Mouse (Mus musculus) cerebellum, adult 11-12 months (tissue): ENCODE data around the gene Slc6a16.

Source experiments
- DNase-seq: peaks from one replicate; pipeline ENCODE4 v3.0.0; 2022

The Slc6a16 gene

GRCm38 (mm10) chr7:45240633-45241388 lies at the start of gene Slc6a16:
Gene Slc6a16 (plus strand): TSS chr7:45241085.
- no peak for DNase-seq

GRCm38 (mm10) chr7:45191161-45191560 lies 49.7 kb upstream of the Slc6a16 start:
- DNase-seq = no peak

- DNase-seq = peak; percentile 92
Measured at GRCm38 (mm10) chr7:45191803-45192363, 49.0 kb upstream of the Slc6a16 start.

- peak; percentile 70 for DNase-seq
Measured at GRCm38 (mm10) chr7:45192585-45193310, 48.1 kb upstream of the Slc6a16 start.

GRCm38 (mm10) chr7:45193406-45193805 lies 47.5 kb upstream of the Slc6a16 start:
- DNase-seq = peak; percentile 82

- DNase-seq = peak; percentile 81
Measured at GRCm38 (mm10) chr7:45193871-45194785, 46.8 kb upstream of the Slc6a16 start.

- DNase-seq = peak; percentile 78
Measured at GRCm38 (mm10) chr7:45195341-45196175, 45.3 kb upstream of the Slc6a16 start.

GRCm38 (mm10) chr7:45196176-45196535 lies 44.7 kb upstream of the Slc6a16 start:
- peak; percentile 54 for DNase-seq

- peak; percentile 51 for DNase-seq
Measured at GRCm38 (mm10) chr7:45196994-45197393, 43.9 kb upstream of the Slc6a16 start.

- DNase-seq = peak; percentile 92
Measured at GRCm38 (mm10) chr7:45198435-45198834, 42.5 kb upstream of the Slc6a16 start.

- DNase-seq = peak; percentile 55
Measured at GRCm38 (mm10) chr7:45198961-45199360, 41.9 kb upstream of the Slc6a16 start.

GRCm38 (mm10) chr7:45202654-45203053 lies 38.2 kb upstream of the Slc6a16 start:
- DNase-seq = no peak

GRCm38 (mm10) chr7:45204380-45205143 lies 36.3 kb upstream of the Slc6a16 start, which contains the start of gene Ccdc155:
Gene Ccdc155 (minus strand): TSS chr7:45204892.
- peak; percentile 97 for DNase-seq

- DNase-seq = no peak
Measured at GRCm38 (mm10) chr7:45208260-45208659, 32.6 kb upstream of the Slc6a16 start.

- DNase-seq = no peak
Measured at GRCm38 (mm10) chr7:45211070-45211469, 29.8 kb upstream of the Slc6a16 start.

GRCm38 (mm10) chr7:45211851-45212251 lies 29.0 kb upstream of the Slc6a16 start, which contains the start of gene Dkkl1:
Gene Dkkl1 (minus strand): TSS chr7:45212147.
- DNase-seq = no peak

- DNase-seq = no peak
Measured at GRCm38 (mm10) chr7:45212356-45212755, 28.5 kb upstream of the Slc6a16 start.

- no peak for DNase-seq
Measured at GRCm38 (mm10) chr7:45213708-45214107, 27.2 kb upstream of the Slc6a16 start.

GRCm38 (mm10) chr7:45215673-45216441 lies 25.0 kb upstream of the Slc6a16 start, which contains the start of gene Tead2:
Gene Tead2 (plus strand): TSS chr7:45215753.
- no peak for DNase-seq
